Mouse (Mus musculus): ENCODE data around the gene Edil3. TPM values are rescaled to one million over a fixed set of nuclear protein-coding genes. Genes with fewer than 3 reads are reported as not detected.

Edil3 gene
- 0.10 to 0.38 TPM in 2 of 3 replicates, not detected in the other for total RNA-seq (2017)

GRCm38 (mm10) chr13:88821440-88822331 is at the start of gene Edil3:
Edil3 (plus strand) TSS chr13:88821472.
- ATAC-seq (replicated peaks; ENCODE audit: insufficient number of reproducible peaks, low FRiP score, low TSS enrichment, poor library complexity, severe bottlenecking) = peak; percentile 61

DNA sequence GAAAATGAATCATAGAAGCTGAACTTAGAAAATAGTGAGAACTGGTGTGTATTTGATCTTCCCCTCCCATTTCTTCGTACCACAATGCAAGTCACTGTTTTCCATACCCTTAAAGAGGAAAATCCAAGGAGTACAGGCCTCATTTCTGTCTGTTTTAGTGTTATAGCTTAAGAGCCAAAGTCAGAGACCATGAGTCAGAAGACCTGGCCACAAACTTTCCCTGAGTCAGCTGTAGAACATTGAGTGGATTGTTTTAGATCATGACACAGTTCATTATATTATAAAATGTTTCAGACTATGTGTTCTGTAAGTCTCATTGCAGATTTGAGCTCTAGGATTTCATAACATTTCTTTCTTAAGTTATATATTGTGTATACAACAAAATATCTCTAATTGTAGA is 22.1 kb upstream of the Edil3 start:
- ATAC-seq (replicated peaks; ENCODE audit: insufficient number of reproducible peaks, low FRiP score, low TSS enrichment, poor library complexity, severe bottlenecking) = no peak

- ATAC-seq (replicated peaks; ENCODE audit: insufficient number of reproducible peaks, low FRiP score, low TSS enrichment, poor library complexity, severe bottlenecking) = no peak
Observed at GRCm38 (mm10) chr13:88801006-88801405, 20.3 kb upstream of the Edil3 start.

DNA sequence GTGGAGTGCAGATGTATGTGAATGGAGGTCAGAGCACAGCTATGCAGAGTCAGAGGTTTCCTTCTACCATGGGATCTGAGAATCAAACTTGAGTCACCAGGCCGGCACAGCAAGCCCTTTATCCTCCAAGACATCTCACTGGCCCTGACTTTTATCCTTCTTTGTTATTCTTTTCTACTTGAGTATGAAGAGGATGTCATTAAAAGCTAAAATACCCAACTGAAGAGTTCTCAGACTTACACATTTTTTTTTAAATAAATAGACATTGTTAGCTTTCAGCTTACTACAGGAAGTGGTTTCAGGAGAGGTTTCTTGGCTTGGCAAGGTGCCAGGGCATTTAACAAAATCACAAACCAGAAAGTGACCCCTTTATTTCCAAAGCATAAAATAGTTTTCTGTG is 15.4 kb upstream of the Edil3 start:
- ATAC-seq (replicated peaks; ENCODE audit: insufficient number of reproducible peaks, low FRiP score, low TSS enrichment, poor library complexity, severe bottlenecking) = no peak

GRCm38 (mm10) chr13:88806269-88806668 is 15.0 kb upstream of the Edil3 start:
- ATAC-seq (replicated peaks; ENCODE audit: insufficient number of reproducible peaks, low FRiP score, low TSS enrichment, poor library complexity, severe bottlenecking) = no peak

- ATAC-seq (replicated peaks; ENCODE audit: insufficient number of reproducible peaks, low FRiP score, low TSS enrichment, poor library complexity, severe bottlenecking) = no peak
Observed at GRCm38 (mm10) chr13:88810097-88810496, 11.2 kb upstream of the Edil3 start.

GRCm38 (mm10) chr13:88820686-88821308 is 475 bp upstream of the Edil3 start:
- ATAC-seq (replicated peaks; ENCODE audit: insufficient number of reproducible peaks, low FRiP score, low TSS enrichment, poor library complexity, severe bottlenecking) = no peak

DNA sequence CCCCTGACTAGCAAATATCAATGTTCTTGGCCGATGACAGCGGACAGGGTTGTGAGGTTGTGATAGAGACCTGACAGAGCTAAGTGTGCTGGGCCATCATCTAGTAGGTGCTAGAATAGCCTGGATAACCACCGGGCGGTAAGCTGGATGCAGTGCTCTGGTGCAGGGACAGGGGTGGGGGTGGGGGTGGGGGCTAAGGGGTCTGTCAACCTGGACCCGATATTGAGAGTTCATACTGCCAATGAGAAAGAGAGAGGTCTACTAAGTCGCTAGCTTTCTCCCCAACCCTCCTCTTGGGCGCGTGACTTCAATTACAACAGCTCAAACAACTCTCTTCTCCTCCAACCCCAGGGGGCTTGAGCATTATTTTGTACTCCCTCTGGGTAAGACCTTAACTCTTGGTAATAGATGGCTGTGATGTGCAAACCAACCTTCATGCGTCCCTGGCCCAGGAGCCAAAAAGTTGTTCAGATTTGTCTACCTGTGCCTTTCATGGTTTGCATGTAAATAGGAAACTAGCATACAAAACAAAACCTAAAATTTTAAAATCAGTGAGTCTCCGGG is 1.1 kb downstream of the Edil3 start:
- ATAC-seq (replicated peaks; ENCODE audit: insufficient number of reproducible peaks, low FRiP score, low TSS enrichment, poor library complexity, severe bottlenecking) = no peak

DNA sequence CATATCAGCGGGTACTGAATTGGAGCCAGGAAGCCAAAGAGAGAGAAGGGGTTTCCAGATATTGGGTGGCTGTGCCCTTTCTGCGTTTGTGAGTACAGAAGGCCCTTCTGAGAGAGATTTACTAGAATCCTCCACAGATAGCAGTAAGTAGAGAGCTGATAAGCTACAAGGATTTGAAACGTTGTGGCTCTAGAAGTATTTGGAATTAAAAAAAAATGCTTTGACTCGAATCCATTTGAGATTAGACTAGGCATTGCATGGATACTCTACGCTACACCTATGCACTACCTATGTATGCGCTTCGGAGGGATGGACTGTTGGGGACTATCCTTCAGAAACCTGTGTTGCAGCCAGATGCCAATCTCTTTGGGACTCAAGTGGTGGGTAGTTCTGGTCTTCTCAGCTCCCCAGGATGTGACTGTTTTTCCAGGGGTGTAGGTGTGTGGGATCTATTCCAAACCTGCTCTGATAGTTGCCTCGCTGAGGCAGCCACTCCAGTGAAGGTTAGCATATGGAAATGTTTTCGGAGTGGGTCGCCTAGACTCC is 1.8 kb downstream of the Edil3 start:
- ATAC-seq (replicated peaks; ENCODE audit: insufficient number of reproducible peaks, low FRiP score, low TSS enrichment, poor library complexity, severe bottlenecking) = no peak

DNA sequence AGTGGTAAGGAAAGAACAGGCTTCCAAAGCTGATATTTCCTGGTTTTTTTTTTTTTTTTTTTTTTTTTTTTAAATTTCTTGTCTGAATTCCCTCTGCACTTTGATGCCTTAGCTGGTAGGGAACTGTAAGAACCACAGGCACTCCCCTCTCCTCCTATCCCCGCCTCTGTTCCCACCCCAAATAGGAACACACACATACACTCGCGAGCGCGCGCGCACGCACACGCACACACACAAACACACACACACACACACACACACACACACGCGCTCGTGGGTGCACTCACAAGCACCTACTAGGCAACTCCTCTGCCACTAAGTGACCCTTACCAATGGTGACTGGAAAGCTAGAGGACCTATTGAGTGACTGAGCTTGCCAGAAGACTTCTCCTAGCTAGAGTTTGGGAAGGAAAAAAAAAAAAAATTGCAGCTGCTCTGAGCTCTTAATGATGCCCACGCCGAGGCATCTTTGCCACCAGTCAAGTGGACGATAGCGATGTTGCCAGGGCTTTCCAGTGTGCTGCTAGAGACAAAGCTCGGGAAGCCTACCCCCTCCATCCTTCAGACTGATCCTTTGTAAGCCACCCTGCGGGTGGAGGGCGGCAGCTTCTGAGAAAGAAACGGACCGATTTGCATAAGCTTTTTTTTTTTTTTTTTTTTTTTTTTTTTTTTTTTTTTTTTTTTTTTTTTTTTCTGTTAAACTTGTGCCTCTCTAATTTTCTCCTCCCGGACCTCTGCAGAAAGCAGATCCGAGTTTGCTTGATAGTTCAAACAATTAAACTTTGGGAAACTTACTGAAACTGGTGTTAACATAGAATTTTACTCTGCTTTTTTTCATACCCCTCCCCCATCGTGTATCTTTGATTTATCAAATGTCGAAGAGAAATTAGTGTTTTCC is 2.5 kb downstream of the Edil3 start:
- ATAC-seq (replicated peaks; ENCODE audit: insufficient number of reproducible peaks, low FRiP score, low TSS enrichment, poor library complexity, severe bottlenecking) = no peak

DNA sequence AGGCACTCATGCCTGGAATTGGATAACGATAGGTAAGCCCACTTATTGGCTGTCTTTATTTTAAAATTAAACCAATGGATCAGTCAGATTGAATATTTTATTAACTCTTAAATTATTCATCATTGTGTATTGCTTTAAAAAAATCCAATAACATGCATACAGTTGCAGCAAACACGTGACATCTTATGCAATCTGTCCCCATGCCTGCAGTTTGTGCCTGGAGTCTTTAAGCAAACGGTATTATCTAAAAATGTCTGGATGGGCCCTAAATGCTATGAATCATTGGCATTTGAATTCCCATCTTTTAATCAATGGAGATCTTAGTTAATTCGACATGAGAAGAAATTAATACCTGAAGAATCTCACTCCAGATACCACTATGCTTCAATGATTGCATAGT is 3.2 kb downstream of the Edil3 start:
- no peak for ATAC-seq (replicated peaks; ENCODE audit: insufficient number of reproducible peaks, low FRiP score, low TSS enrichment, poor library complexity, severe bottlenecking)

DNA sequence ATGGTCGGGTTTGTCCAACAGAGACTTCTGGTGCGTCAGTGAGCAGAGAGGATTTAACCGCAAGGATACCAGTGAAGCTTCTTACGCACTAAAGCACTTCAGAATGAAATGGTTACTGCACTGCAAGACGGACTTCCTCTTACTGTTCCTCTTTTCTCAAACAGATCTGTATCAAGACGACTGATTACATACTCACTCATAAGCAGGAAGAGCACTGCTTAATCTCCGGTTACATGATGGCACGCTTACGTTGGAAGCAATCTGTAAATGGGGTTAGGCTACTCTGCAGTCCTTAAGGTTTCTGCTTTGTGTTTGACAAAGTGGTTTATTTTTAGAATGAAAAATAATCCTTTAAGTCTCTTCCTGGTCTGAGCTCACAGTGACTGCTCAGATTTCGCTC is 7.1 kb downstream of the Edil3 start:
- ATAC-seq (replicated peaks; ENCODE audit: insufficient number of reproducible peaks, low FRiP score, low TSS enrichment, poor library complexity, severe bottlenecking) = peak; percentile 78

GRCm38 (mm10) chr13:88833732-88834131 is 12.5 kb downstream of the Edil3 start:
- no peak for ATAC-seq (replicated peaks; ENCODE audit: insufficient number of reproducible peaks, low FRiP score, low TSS enrichment, poor library complexity, severe bottlenecking)

GRCm38 (mm10) chr13:88849739-88850138 is 28.5 kb downstream of the Edil3 start:
- no peak for ATAC-seq (replicated peaks; ENCODE audit: insufficient number of reproducible peaks, low FRiP score, low TSS enrichment, poor library complexity, severe bottlenecking)

GRCm38 (mm10) chr13:88879960-88880359 is 58.7 kb downstream of the Edil3 start:
- no peak for ATAC-seq (replicated peaks; ENCODE audit: insufficient number of reproducible peaks, low FRiP score, low TSS enrichment, poor library complexity, severe bottlenecking)

GRCm38 (mm10) chr13:88890728-88891127 is 69.5 kb downstream of the Edil3 start:
- ATAC-seq (replicated peaks; ENCODE audit: insufficient number of reproducible peaks, low FRiP score, low TSS enrichment, poor library complexity, severe bottlenecking) = no peak

GRCm38 (mm10) chr13:88900046-88900445 is 78.8 kb downstream of the Edil3 start:
- ATAC-seq (replicated peaks; ENCODE audit: insufficient number of reproducible peaks, low FRiP score, low TSS enrichment, poor library complexity, severe bottlenecking) = no peak

DNA sequence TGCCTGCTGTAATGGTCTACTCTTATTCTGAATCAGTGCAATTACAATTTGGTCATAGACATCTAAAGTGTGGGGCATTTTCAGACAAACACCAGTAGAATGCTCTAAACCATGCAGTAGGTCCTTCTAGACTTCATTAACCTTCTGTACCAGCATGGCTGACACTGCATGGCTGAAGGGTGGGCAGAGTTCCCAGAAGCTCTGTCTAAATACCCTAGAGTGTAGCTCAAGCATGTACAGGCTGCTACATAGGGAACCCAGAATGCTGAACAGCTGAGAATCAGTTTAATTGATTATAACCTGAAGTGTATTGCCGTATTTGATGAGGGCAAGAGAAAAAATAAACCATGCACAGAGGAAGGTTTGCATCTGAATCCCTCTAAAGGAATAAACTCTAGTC is 86.1 kb downstream of the Edil3 start:
- no peak for ATAC-seq (replicated peaks; ENCODE audit: insufficient number of reproducible peaks, low FRiP score, low TSS enrichment, poor library complexity, severe bottlenecking)

DNA sequence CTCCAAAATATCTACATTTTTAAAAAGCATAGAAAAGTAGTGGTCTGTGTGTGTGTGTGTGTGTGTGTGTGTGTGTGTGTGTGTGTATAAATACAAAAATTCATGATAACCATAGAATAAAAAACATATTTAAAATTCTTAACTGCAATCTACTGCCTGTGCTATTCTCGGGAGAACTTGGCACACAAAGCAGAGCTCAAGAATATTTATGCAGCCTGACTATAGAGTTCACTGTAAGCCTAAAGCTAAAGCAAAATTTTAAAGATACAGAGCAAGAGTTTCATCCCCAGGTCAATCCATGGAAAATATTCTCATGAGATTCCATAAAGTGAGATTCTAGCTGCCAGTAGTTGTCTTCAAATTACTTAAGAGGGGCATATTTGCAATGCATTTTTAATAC is 86.9 kb downstream of the Edil3 start:
- no peak for ATAC-seq (replicated peaks; ENCODE audit: insufficient number of reproducible peaks, low FRiP score, low TSS enrichment, poor library complexity, severe bottlenecking)
